Mouse (Mus musculus): ENCODE results near the gene Kcnc4. TPM values are rescaled to one million over a fixed set of nuclear protein-coding genes. Genes with fewer than 3 reads are reported as not detected.

Kcnc4 gene
- polyA plus RNA-seq, 1 experiment from 2014 or later, result not detected

GRCm38 (mm10) chr3:107496086-107496850 is 36.9 kb upstream of the Kcnc4 start:
- CTCF ChIA-PET, result interaction anchor here (0.9 to 1.5 kb wide), 4 partner anchors 8 to 17 kb away, joined by 3 to 4 read pairs (median 3); no protein-coding TSS in a partner anchor

GRCm38 (mm10) chr3:107495524-107495923 is 36.2 kb upstream of the Kcnc4 start:
- POLR2A ChIA-PET, result no interaction called here
- in situ Hi-C loops (cut with MboI; ENCODE audit: low pct_unique_long_range_greater_than_20kb), result no loop called here
- TF ChIP-seq CTCF (IDR thresholded peaks at IDR 0.05), result no peak
- no peaks in the 10 kb centered on the region for H3K27me3 ChIP-seq
- DNase-seq (ENCODE audit: low read depth, low spot score) (no peak), ATAC-seq (no peak)
- CTCF ChIA-PET, result interaction anchor here (0.9 to 1.5 kb wide), 6 partner anchors 9 to 18 kb away, joined by 3 to 4 read pairs (median 3); no protein-coding TSS in a partner anchor

More at GRCm38 (mm10) chr3:107496086-107496850, 36.9 kb upstream of the Kcnc4 start:
- ATAC-seq (peak; percentile 31), DNase-seq (ENCODE audit: low read depth, low spot score) (no peak)
- TF ChIP-seq CTCF (IDR thresholded peaks at IDR 0.05), result no peak
- POLR2A ChIA-PET, result interaction anchor here (1.3 kb wide), 1 partner anchor 9 kb away, joined by 3 read pairs; no protein-coding TSS in a partner anchor
- in situ Hi-C loops (cut with MboI; ENCODE audit: low pct_unique_long_range_greater_than_20kb), result no loop called here
- H3K27me3 ChIP-seq, result no peaks in the 10 kb centered on the region

- CTCF ChIA-PET, result interaction anchor here (1.2 to 1.3 kb wide), 2 partner anchors 8 to 14 kb away, joined by 3 to 7 read pairs; no protein-coding TSS in a partner anchor
- no peak for TF ChIP-seq CTCF (IDR thresholded peaks at IDR 0.05)
- DNase-seq (ENCODE audit: low read depth, low spot score), result no peak
- in situ Hi-C loops (cut with MboI; ENCODE audit: low pct_unique_long_range_greater_than_20kb), result no loop called here
- no peak for ATAC-seq
- POLR2A ChIA-PET, result no interaction called here
- H3K27me3 ChIP-seq, result no peaks in the 10 kb centered on the region
These were observed 32.1 kb upstream of the Kcnc4 start for GRCm38 (mm10) chr3:107491459-107491858.

- CTCF ChIA-PET, result interaction anchor here (1.1 to 2.4 kb wide), 8 partner anchors 8 to 70 kb away, joined by 3 to 8 read pairs (median 4); partner anchors contain the start of gene Slc6a17
- no peaks in the 10 kb centered on the region for H3K27me3 ChIP-seq
- no peak for TF ChIP-seq CTCF (IDR thresholded peaks at IDR 0.05)
- in situ Hi-C loops (cut with MboI; ENCODE audit: low pct_unique_long_range_greater_than_20kb), result no loop called here
- no peak for DNase-seq (ENCODE audit: low read depth, low spot score)
- POLR2A ChIA-PET, result no interaction called here
- ATAC-seq, result peak; percentile 89
These were observed 29.3 kb upstream of the Kcnc4 start for GRCm38 (mm10) chr3:107488637-107489036.

- no peak for DNase-seq (ENCODE audit: low read depth, low spot score)
- ATAC-seq, result no peak
- CTCF ChIA-PET, result interaction anchor here (0.7 to 4.9 kb wide), 9 partner anchors 8 to 96 kb away, joined by 3 to 19 read pairs (median 4); no protein-coding TSS in a partner anchor
- no peak for TF ChIP-seq CTCF (IDR thresholded peaks at IDR 0.05)
- POLR2A ChIA-PET, result no interaction called here
- in situ Hi-C loops (cut with MboI; ENCODE audit: low pct_unique_long_range_greater_than_20kb), result no loop called here
- no peaks in the 10 kb centered on the region for H3K27me3 ChIP-seq
These were observed 23.9 kb upstream of the Kcnc4 start for GRCm38 (mm10) chr3:107483290-107483689.

GRCm38 (mm10) chr3:107480660-107481059 is 21.3 kb upstream of the Kcnc4 start:
- no peaks in the 10 kb centered on the region for H3K27me3 ChIP-seq
- no peak for TF ChIP-seq CTCF (IDR thresholded peaks at IDR 0.05)
- in situ Hi-C loops (cut with MboI; ENCODE audit: low pct_unique_long_range_greater_than_20kb), result no loop called here
- ATAC-seq (no peak), DNase-seq (ENCODE audit: low read depth, low spot score) (no peak)
- POLR2A ChIA-PET, result interaction anchor here (0.6 kb wide), 1 partner anchor 123 kb away, joined by 4 read pairs; no protein-coding TSS in a partner anchor
- CTCF ChIA-PET, result no interaction called here

- DNase-seq (ENCODE audit: low read depth, low spot score) (no peak), ATAC-seq (peak; percentile 40)
- in situ Hi-C loops (cut with MboI; ENCODE audit: low pct_unique_long_range_greater_than_20kb), result no loop called here
- CTCF ChIA-PET, result interaction anchor here (0.6 to 2.4 kb wide), 16 partner anchors 9 to 238 kb away, joined by 3 to 21 read pairs (median 5); partner anchors contain the start of gene Lamtor5
- POLR2A ChIA-PET, result no interaction called here
- H3K27me3 ChIP-seq, result no peaks in the 10 kb centered on the region
- no peak for TF ChIP-seq CTCF (IDR thresholded peaks at IDR 0.05)
These were observed 12.8 kb upstream of the Kcnc4 start for GRCm38 (mm10) chr3:107472198-107472597.

- ChIA-PET CTCF (interaction anchor here (8.3 kb wide), 1 partner anchor 237 kb away, joined by 98 read pairs; the partner anchor contains the start of gene A630076J17Rik), POLR2A (no interaction called here)
- in situ Hi-C loops (cut with MboI; ENCODE audit: low pct_unique_long_range_greater_than_20kb), result loop anchor here (10.0 kb wide), 1 partner anchor 194 kb away; the partner anchor contains the start of gene Lamtor5
These were observed 9.7 kb upstream of the Kcnc4 start for GRCm38 (mm10) chr3:107469059-107469458.

GRCm38 (mm10) chr3:107468106-107468505 is 8.8 kb upstream of the Kcnc4 start:
- no peak for DNase-seq (ENCODE audit: low read depth, low spot score)
- in situ Hi-C loops (cut with MboI; ENCODE audit: low pct_unique_long_range_greater_than_20kb), result loop anchor here (10.0 kb wide), 1 partner anchor 193 kb away; the partner anchor contains the start of gene Lamtor5
- POLR2A ChIA-PET, result no interaction called here
- no peak for TF ChIP-seq CTCF (IDR thresholded peaks at IDR 0.05)
- CTCF ChIA-PET, result interaction anchor here (1.1 to 8.3 kb wide), 3 partner anchors 109 to 236 kb away, joined by 3 to 98 read pairs (median 8); partner anchors contain the start of gene A630076J17Rik
- peaks cover 7% of the 10 kb centered on the region for H3K27me3 ChIP-seq
- no peak for ATAC-seq

More at GRCm38 (mm10) chr3:107469059-107469458, 9.7 kb upstream of the Kcnc4 start:
- DNase-seq (ENCODE audit: low read depth, low spot score), result no peak
- H3K27me3 ChIP-seq, result peaks cover 4% of the 10 kb centered on the region
- TF ChIP-seq CTCF (IDR thresholded peaks at IDR 0.05), result no peak
- no peak for ATAC-seq

- no peak for TF ChIP-seq CTCF (IDR thresholded peaks at IDR 0.05)
- ATAC-seq (no peak), DNase-seq (ENCODE audit: low read depth, low spot score) (no peak)
- POLR2A ChIA-PET, result no interaction called here
- H3K27me3 ChIP-seq, result peaks cover 8% of the 10 kb centered on the region
- in situ Hi-C loops (cut with MboI; ENCODE audit: low pct_unique_long_range_greater_than_20kb), result loop anchor here (10.0 kb wide), 1 partner anchor 192 kb away; the partner anchor contains the start of gene Lamtor5
- CTCF ChIA-PET, result interaction anchor here (0.8 to 8.3 kb wide), 10 partner anchors 11 to 260 kb away, joined by 3 to 98 read pairs (median 5); partner anchors contain the start of gene A630076J17Rik
These were observed 7.2 kb upstream of the Kcnc4 start for GRCm38 (mm10) chr3:107466577-107466976.
